Mouse (Mus musculus): ENCODE measurements around the gene Hoxa9.

The Hoxa9 gene

DNA sequence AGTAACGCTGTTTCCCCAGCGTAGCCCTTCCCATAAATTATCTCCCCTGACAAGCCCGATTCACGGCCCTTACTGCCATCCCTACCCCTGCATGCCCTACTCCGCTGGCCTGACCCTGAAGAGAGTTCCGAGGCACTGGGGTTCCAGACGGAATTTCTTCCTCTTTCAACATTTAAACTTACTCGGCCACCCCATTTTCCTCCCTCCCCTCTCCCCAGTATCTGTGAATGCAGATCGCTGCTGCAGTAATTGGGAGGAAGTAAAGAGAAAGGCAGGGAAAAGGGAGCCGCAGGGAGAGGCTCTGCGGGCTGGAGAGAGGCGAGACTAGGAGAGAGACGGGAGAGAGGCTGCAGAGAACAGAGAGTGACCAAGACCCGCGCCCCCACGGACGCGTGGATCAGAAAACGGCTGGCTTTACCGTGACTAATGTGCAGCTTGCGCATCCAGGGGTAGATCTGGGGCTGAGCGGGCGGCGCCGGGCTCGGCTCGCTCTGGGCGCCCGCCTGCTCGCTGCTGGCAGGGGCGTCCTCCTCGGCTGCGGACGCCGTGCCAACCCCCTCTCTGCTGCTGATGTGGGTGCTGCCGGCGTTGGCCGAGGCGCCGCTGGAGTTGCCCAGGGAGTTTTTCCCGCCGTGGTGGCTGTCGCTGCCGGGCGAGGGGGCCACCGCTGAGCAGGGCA, 27.4 kb downstream of the Hoxa9 start:
- peak overlapping the region; percentile 78 for H3K4me3 ChIP-seq (replicated peaks; ENCODE audit: low read length)
- no peaks in the 10 kb centered on the region for H3K9me3 ChIP-seq (ENCODE audit: low read length)
- TF ChIP-seq POU5F1 (IDR thresholded peaks at IDR 0.05; ENCODE audit: borderline replicate concordance, low read length) (no peak), NANOG (IDR thresholded peaks at IDR 0.05; ENCODE audit: borderline replicate concordance, low read length) (no peak), CTCF (conservative IDR thresholded peaks at IDR 0.05; ENCODE audit: low read length) (no peak)
- H3K27me3 ChIP-seq (ENCODE audit: insufficient read depth, low read length): peaks cover 100% of the 10 kb centered on the region
- peaks cover 49% of the 10 kb centered on the region for H3K4me1 ChIP-seq (replicated peaks; ENCODE audit: low read depth, low read length)
- H3K36me3 ChIP-seq (ENCODE audit: insufficient read depth, low read length): no peaks in the 10 kb centered on the region

DNA sequence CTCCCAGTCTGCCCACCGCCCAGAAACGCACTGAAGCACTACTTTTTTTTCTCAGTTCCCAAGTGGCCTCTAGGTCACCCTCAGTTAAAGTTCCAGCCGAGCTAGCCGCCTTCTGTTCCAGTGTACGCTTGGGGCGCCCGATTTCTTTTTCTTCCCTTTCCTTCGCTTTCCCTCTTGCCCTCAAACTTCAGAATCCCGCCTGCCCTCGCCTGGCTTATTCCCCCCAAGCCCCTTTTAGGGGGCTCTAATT, 27.8 kb downstream of the Hoxa9 start:
- Histone ChIP-seq H3K9me3 (ENCODE audit: low read length) (no peaks in the 10 kb centered on the region), H3K4me3 (replicated peaks; ENCODE audit: low read length) (peak overlapping the region; percentile 78), H3K27me3 (ENCODE audit: insufficient read depth, low read length) (peaks cover 100% of the 10 kb centered on the region), H3K4me1 (replicated peaks; ENCODE audit: low read depth, low read length) (peaks cover 45% of the 10 kb centered on the region), H3K36me3 (ENCODE audit: insufficient read depth, low read length) (no peaks in the 10 kb centered on the region)
- no peak for TF ChIP-seq CTCF (conservative IDR thresholded peaks at IDR 0.05; ENCODE audit: low read length)

DNA sequence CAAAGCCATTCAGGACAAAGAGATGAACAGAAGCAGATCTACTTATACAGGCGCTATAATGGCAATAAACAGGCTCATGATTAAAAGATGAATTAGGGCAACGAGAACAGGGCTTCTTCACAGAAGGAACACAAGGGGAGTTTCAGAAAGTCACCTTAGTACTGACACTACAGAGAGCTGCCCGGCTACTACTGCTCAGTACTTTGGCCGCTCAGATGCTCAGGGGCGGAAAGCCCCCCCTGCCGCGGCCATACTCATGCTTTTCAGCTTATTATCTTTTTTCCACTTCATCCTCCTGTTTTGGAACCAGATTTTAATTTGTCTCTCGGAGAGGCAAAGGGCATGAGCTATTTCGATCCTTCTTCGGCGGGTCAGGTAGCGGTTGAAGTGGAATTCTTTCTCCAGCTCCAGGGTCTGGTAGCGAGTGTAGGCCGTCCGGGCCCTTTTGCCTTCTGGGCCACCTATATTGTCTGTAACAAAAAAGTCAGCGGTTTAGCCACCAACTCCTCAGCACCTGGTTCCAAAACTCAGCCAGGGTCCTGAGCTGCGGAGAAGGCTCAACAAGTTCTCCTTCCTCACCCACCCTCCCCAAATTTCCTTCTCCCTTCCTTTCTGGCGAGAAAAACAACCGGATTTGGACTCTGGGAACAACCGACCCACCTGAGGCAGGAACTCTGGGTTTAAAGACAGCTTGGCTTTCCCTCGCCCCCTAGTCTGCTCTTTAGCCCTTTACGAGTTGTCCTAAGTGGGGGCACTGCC, 28.3 kb downstream of the Hoxa9 start:
- H3K4me3 ChIP-seq (replicated peaks; ENCODE audit: low read length): peak overlapping the region; percentile 78
- H3K9me3 ChIP-seq (ENCODE audit: low read length): no peaks in the 10 kb centered on the region
- H3K27me3 ChIP-seq (ENCODE audit: insufficient read depth, low read length): peaks cover 100% of the 10 kb centered on the region
- no peaks in the 10 kb centered on the region for H3K36me3 ChIP-seq (ENCODE audit: insufficient read depth, low read length)
- H3K4me1 ChIP-seq (replicated peaks; ENCODE audit: low read depth, low read length): peaks cover 46% of the 10 kb centered on the region
- TF ChIP-seq POU5F1 (IDR thresholded peaks at IDR 0.05; ENCODE audit: borderline replicate concordance, low read length): no peak
- no peak for TF ChIP-seq NANOG (IDR thresholded peaks at IDR 0.05; ENCODE audit: borderline replicate concordance, low read length)
- no peak for TF ChIP-seq CTCF (conservative IDR thresholded peaks at IDR 0.05; ENCODE audit: low read length)

GRCm38 (mm10) chr6:52201269-52201668, 29.6 kb downstream of the Hoxa9 start:
- Histone ChIP-seq H3K9me3 (ENCODE audit: low read length) (no peaks in the 10 kb centered on the region), H3K4me1 (replicated peaks; ENCODE audit: low read depth, low read length) (peaks cover 52% of the 10 kb centered on the region), H3K36me3 (ENCODE audit: insufficient read depth, low read length) (no peaks in the 10 kb centered on the region), H3K4me3 (replicated peaks; ENCODE audit: low read length) (no peak overlapping the region), H3K27me3 (ENCODE audit: insufficient read depth, low read length) (peaks cover 100% of the 10 kb centered on the region)
- no peak for TF ChIP-seq CTCF (conservative IDR thresholded peaks at IDR 0.05; ENCODE audit: low read length)
- TF ChIP-seq POU5F1 (IDR thresholded peaks at IDR 0.05; ENCODE audit: borderline replicate concordance, low read length): no peak
- no peak for TF ChIP-seq NANOG (IDR thresholded peaks at IDR 0.05; ENCODE audit: borderline replicate concordance, low read length)

GRCm38 (mm10) chr6:52200751-52201250, 30.1 kb downstream of the Hoxa9 start:
- TF ChIP-seq POU5F1 (IDR thresholded peaks at IDR 0.05; ENCODE audit: borderline replicate concordance, low read length) (no peak), NANOG (IDR thresholded peaks at IDR 0.05; ENCODE audit: borderline replicate concordance, low read length) (no peak)
- H3K4me1 ChIP-seq (replicated peaks; ENCODE audit: low read depth, low read length): peaks cover 47% of the 10 kb centered on the region
- no peaks in the 10 kb centered on the region for H3K9me3 ChIP-seq (ENCODE audit: low read length)
- peaks cover 100% of the 10 kb centered on the region for H3K27me3 ChIP-seq (ENCODE audit: insufficient read depth, low read length)
- H3K36me3 ChIP-seq (ENCODE audit: insufficient read depth, low read length): no peaks in the 10 kb centered on the region
- H3K4me3 ChIP-seq (replicated peaks; ENCODE audit: low read length): no peak overlapping the region

DNA sequence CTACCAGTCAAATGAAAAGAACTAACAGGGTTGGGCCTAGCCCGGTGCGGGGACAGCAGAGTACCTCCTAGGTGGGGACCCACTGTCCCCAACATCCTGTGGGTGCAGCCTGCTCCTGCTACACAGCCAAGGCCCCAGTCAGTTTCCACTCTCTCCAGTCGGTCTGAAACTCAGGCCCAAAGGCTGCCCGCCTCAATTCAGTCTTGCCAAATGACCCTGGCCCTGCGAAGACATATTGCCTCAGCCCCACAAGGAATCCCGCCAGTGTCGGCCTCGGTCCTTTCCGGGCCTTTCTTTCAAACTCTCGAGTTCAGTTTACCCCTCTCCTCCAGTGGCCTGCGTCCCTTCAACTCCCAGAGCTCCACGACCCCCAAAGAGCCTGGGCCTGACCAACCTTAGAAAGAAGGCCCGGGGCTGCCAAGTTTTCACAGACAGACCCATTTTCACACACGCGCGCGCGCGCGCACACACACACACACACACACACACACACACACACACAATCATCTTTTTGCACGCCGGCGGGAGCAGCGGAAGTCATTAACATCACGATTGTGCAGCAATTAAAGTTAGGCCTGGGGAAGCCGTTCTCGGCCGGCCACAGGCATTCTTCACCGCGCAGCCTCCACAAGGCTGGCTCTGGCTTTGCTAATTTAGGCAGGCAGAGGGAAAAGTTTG, 30.7 kb downstream of the Hoxa9 start:
- Histone ChIP-seq H3K36me3 (ENCODE audit: insufficient read depth, low read length) (no peaks in the 10 kb centered on the region), H3K4me3 (replicated peaks; ENCODE audit: low read length) (no peak overlapping the region), H3K9me3 (ENCODE audit: low read length) (no peaks in the 10 kb centered on the region), H3K27me3 (ENCODE audit: insufficient read depth, low read length) (peaks cover 99% of the 10 kb centered on the region), H3K4me1 (replicated peaks; ENCODE audit: low read depth, low read length) (peaks cover 41% of the 10 kb centered on the region)
- TF ChIP-seq POU5F1 (IDR thresholded peaks at IDR 0.05; ENCODE audit: borderline replicate concordance, low read length) (no peak), NANOG (IDR thresholded peaks at IDR 0.05; ENCODE audit: borderline replicate concordance, low read length) (no peak), CTCF (conservative IDR thresholded peaks at IDR 0.05; ENCODE audit: low read length) (no peak)

- H3K27me3 ChIP-seq (ENCODE audit: insufficient read depth, low read length): peaks cover 97% of the 10 kb centered on the region
- H3K4me3 ChIP-seq (replicated peaks; ENCODE audit: low read length): no peak overlapping the region
- no peak for TF ChIP-seq POU5F1 (IDR thresholded peaks at IDR 0.05; ENCODE audit: borderline replicate concordance, low read length)
- no peak for TF ChIP-seq NANOG (IDR thresholded peaks at IDR 0.05; ENCODE audit: borderline replicate concordance, low read length)
- TF ChIP-seq CTCF (conservative IDR thresholded peaks at IDR 0.05; ENCODE audit: low read length): no peak
- H3K36me3 ChIP-seq (ENCODE audit: insufficient read depth, low read length): no peaks in the 10 kb centered on the region
- no peaks in the 10 kb centered on the region for H3K9me3 ChIP-seq (ENCODE audit: low read length)
- H3K4me1 ChIP-seq (replicated peaks; ENCODE audit: low read depth, low read length): peaks cover 24% of the 10 kb centered on the region
These were observed 33.6 kb downstream of the Hoxa9 start for GRCm38 (mm10) chr6:52197271-52197670.

GRCm38 (mm10) chr6:52196811-52197210, 34.1 kb downstream of the Hoxa9 start:
- Histone ChIP-seq H3K36me3 (ENCODE audit: insufficient read depth, low read length) (no peaks in the 10 kb centered on the region), H3K27me3 (ENCODE audit: insufficient read depth, low read length) (peaks cover 97% of the 10 kb centered on the region), H3K4me1 (replicated peaks; ENCODE audit: low read depth, low read length) (peaks cover 29% of the 10 kb centered on the region), H3K4me3 (replicated peaks; ENCODE audit: low read length) (no peak overlapping the region), H3K9me3 (ENCODE audit: low read length) (no peaks in the 10 kb centered on the region)
- no peak for TF ChIP-seq POU5F1 (IDR thresholded peaks at IDR 0.05; ENCODE audit: borderline replicate concordance, low read length)
- no peak for TF ChIP-seq NANOG (IDR thresholded peaks at IDR 0.05; ENCODE audit: borderline replicate concordance, low read length)
- no peak for TF ChIP-seq CTCF (conservative IDR thresholded peaks at IDR 0.05; ENCODE audit: low read length)
